Mouse (Mus musculus) ES-E14 (cell line): Measurements from ENCODE around the gene S100a14. TPM values are rescaled to one million over a fixed set of nuclear protein-coding genes. Genes with fewer than 3 reads are reported as not detected.

Experiments
- DNase-seq: peaks from one replicate; pipeline ENCODE4 v3.0.0-alpha.2; 2013; ENCODE audit warnings: low read depth, low spot score
- H3K27ac ChIP-seq: 2 replicates; pipeline ENCODE4 v1.5.1; 2012; ENCODE audit warnings: low read depth, mild to moderate bottlenecking, low read length, moderate library complexity, mixed read lengths; ENCODE audit not compliant: poor library complexity, insufficient read depth, severe bottlenecking
- H3K36me3 ChIP-seq: 2 replicates; pipeline ENCODE4 v1.6.1; 2012; ENCODE audit warnings: mild to moderate bottlenecking, low read length, moderate library complexity, mixed read lengths; ENCODE audit not compliant: control insufficient read depth, poor library complexity, insufficient read depth, severe bottlenecking
- H3K4me1 ChIP-seq, 2 experiments: fragments of 150-350 bp in 1 of 2; sonication (generic) in 1 of 2; 2 replicates each; pipeline ENCODE4 v1.6.1; 2012; ENCODE audit warnings: low read length in 2 of 2, mild to moderate bottlenecking in 1 of 2, mixed read lengths in 1 of 2; ENCODE audit not compliant: control insufficient read depth in 2 of 2, insufficient read depth in 2 of 2, poor library complexity in 1 of 2
- H3K4me3 ChIP-seq, 2 experiments: fragments of 150-350 bp in 1 of 2; sonication (generic) in 1 of 2; 2 replicates each; pipeline ENCODE4 v1.5.1; 2012; ENCODE audit warnings: low read length in 2 of 2, low read depth in 1 of 2, mild to moderate bottlenecking in 1 of 2, mixed read lengths in 1 of 2; ENCODE audit not compliant: insufficient read depth in 1 of 2, poor library complexity in 1 of 2, severe bottlenecking in 1 of 2
- H3K9ac ChIP-seq: 2 replicates; pipeline ENCODE4 v1.6.1; 2012; ENCODE audit warnings: low read depth, mild to moderate bottlenecking, low read length, mixed read lengths; ENCODE audit not compliant: poor library complexity, insufficient read depth, severe bottlenecking
- H3K9me3 ChIP-seq: fragments of 150-350 bp; sonication (generic); 2 replicates; pipeline ENCODE4 v1.6.1; 2012; ENCODE audit warnings: low read depth, mild to moderate bottlenecking, low read length; ENCODE audit not compliant: control insufficient read depth, insufficient read depth
- CHD2 ChIP-seq: IDR thresholded peaks from 2 replicates; pipeline ENCODE4 v1.6.1; 2014; ENCODE audit warnings: mild to moderate bottlenecking, low read depth, low read length, inconsistent platforms
- HCFC1 ChIP-seq: IDR thresholded peaks from 2 replicates; pipeline ENCODE4 v1.6.1; 2012; ENCODE audit warnings: low read length, inconsistent platforms, borderline replicate concordance; ENCODE audit not compliant: insufficient read depth
- MAFK ChIP-seq: IDR thresholded peaks from 2 replicates; pipeline ENCODE4 v1.6.1; 2014; ENCODE audit warnings: mild to moderate bottlenecking, low read depth, low read length, inconsistent platforms; ENCODE audit not compliant: insufficient read depth
- ZC3H11A ChIP-seq: IDR thresholded peaks from 2 replicates; pipeline ENCODE4 v1.6.1; 2012; ENCODE audit warnings: low read depth, mild to moderate bottlenecking, inconsistent platforms, low read length, borderline replicate concordance
- ZNF384 ChIP-seq: IDR thresholded peaks from 2 replicates; pipeline ENCODE4 v1.6.1; 2012; ENCODE audit warnings: low read depth, low read length, inconsistent platforms
- in situ Hi-C, 2 experiments: fragments of 600-800 bp; cut with MboI; formaldehyde crosslinking; loops; one replicate each; pipeline ENCODE4 v1.15.1; 2025; ENCODE audit warnings: low sequenced_read_pairs in 2 of 2, inconsistent platforms in 1 of 2; ENCODE audit not compliant: unreplicated experiment in 2 of 2
- total RNA-seq: library from RNA; depleted of rRNA; stranded (reverse); fragments of 300-350 nt; gene quantifications from 2 replicates; pipeline ENCODE4 v1.2.3, GENCODE M21; 2012

S100a14 gene
- total RNA-seq, 1 experiment: 0.54 TPM

DNA sequence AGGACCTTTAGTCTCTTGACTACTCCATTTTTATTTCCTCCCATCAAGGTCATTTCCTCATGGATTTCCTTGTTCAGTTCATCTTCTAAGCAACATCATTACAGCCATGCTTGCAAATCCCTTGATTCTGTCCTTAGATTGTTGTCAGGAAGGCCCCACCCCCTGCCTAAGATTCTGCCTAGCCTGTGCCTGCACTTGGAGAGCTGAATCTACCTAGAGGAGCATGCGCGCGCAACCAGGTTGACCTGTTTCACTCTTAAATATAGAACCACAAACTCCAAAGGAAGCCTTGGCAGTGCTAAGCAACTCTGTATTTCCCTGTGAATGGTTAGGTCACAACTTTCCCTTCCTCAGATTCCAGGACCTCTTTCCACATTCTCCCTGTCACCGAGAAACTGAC is 8.9 kb upstream of the S100a14 start:
- no peak overlapping the region for H3K27ac ChIP-seq
- no peak for DNase-seq
- H3K36me3 ChIP-seq: no peaks in the 10 kb centered on the region; the same call in 1 of the 2 replicates
- peaks cover 0 to 25% of the 10 kb centered on the region in 2 experiments; a peak in 2 of 4 replicates for H3K4me1 ChIP-seq
- TF ChIP-seq MAFK (no peak), ZNF384 (no peak), HCFC1 (no peak), ZC3H11A (no peak), CHD2 (no peak)
- in situ Hi-C loops: no loop called here
- H3K9me3 ChIP-seq: no peaks in the 10 kb centered on the region
- H3K4me3 ChIP-seq: no peak overlapping the region
- H3K9ac ChIP-seq: no peak overlapping the region

DNA sequence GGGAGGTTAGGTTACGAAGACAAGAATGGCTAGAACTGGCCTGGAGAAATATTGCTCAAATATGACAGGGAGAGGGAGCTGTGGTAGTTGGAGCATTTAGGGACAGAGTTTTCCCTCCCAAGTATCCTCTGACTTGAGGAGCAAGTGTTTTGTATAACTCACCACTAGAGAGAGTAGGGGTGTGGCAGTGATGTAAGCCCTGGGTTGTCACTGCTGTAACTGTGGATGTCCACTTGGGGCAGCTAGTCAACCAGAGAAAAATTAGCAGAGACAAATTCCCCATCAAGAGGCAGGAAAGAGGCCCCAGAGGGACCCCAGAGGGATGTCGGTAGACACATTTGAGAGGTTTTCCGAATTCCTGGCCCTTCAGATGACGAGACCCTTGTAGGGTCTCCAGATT is 1.2 kb upstream of the S100a14 start:
- H3K36me3 ChIP-seq: no peaks in the 10 kb centered on the region
- no peak overlapping the region for H3K9ac ChIP-seq
- DNase-seq: peak; percentile 67
- TF ChIP-seq MAFK (no peak), ZC3H11A (peak; percentile 66), CHD2 (no peak), HCFC1 (no peak; the same call in 1 of the 2 replicates), ZNF384 (no peak)
- peaks cover 0 to 5% of the 10 kb centered on the region in 2 experiments; a peak in 2 of 4 replicates for H3K4me1 ChIP-seq
- in situ Hi-C loops: no loop called here
- no peak overlapping the region for H3K4me3 ChIP-seq
- H3K9me3 ChIP-seq: no peaks in the 10 kb centered on the region
- no peak overlapping the region for H3K27ac ChIP-seq

DNA sequence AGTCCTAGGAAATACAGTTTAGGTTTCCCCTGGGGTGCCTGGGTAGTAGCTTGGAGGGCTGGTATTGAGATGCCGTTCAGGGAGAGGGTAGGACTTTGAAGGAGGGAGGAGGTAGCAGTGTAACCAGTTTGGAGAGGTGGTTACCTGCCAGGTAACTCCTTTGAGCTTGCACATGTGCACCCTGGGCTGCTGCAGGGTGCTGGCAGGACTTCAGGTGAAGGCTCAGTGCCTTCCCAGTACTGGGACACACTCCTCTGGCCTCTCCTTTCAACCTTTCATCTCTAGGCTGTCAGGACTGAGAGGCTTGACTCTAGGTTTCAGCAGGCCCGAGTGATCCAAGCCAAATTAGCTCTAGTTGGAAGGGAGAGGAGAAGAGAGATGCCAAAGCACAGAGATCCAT is 580 bp upstream of the S100a14 start:
- H3K27ac ChIP-seq: no peak overlapping the region
- in situ Hi-C loops: no loop called here
- no peaks in the 10 kb centered on the region for H3K9me3 ChIP-seq
- no peaks in the 10 kb centered on the region for H3K36me3 ChIP-seq
- peaks cover 0 to 5% of the 10 kb centered on the region in 2 experiments; a peak in 2 of 4 replicates for H3K4me1 ChIP-seq
- no peak for DNase-seq
- H3K9ac ChIP-seq: no peak overlapping the region
- no peak overlapping the region for H3K4me3 ChIP-seq
- TF ChIP-seq HCFC1 (no peak), ZC3H11A (no peak), CHD2 (no peak), ZNF384 (no peak), MAFK (no peak)

DNA sequence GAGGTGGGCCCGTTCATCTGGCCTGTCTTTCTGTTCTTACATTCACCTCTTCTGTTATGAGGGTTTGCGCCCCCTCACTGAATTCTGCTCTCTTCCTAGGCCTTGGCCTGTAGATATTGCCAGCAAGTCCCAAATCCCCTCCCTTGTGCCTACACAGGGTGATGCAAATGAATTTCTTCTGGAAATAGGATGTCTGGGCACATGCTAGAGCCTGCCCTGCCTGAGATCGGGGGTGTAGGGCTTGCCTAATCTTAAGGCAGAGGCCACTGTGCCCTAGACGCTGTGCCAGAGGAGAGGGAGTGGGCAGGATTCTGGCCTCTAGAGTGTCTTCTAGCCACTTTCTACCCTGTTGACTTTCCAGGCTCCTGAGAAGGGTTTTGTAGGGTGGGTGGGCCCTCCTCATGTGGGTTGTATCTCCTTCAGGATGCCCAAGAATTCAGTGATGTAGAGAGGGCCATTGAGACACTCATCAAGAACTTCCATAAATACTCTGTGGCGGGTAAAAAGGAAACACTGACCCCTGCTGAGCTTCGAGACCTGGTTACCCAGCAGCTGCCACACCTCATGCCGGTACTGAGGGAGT is 726 bp downstream of the S100a14 start:
- Histone ChIP-seq H3K27ac (no peak overlapping the region), H3K36me3 (no peaks in the 10 kb centered on the region), H3K9ac (no peak overlapping the region), H3K9me3 (no peaks in the 10 kb centered on the region), H3K4me3 (no peak overlapping the region), H3K4me1 (peaks cover 0 to 5% of the 10 kb centered on the region in 2 experiments; a peak in 2 of 4 replicates)
- in situ Hi-C loops: no loop called here
- no peak for TF ChIP-seq CHD2
- no peak for TF ChIP-seq HCFC1
- no peak for TF ChIP-seq MAFK
- TF ChIP-seq ZNF384: no peak
- DNase-seq: no peak

DNA sequence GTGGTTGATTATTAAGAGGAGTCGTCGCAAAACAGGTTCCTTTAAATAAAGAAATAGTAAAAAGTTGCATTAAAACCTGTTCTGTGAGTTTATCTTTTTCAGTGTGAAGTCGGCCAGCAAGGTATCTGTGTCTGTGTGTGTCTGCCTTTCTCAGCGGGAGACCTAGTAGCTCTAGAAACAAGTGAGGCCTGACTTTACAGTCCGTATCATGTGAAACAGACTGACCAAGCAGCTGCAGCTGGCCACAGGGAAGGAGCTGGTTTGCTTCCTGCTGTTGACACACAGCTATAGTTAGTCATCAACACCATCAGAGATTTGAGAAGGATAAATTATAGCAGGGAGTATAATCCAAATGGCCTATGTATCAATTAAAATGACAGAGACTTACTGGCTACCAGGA is 5.1 kb downstream of the S100a14 start:
- Histone ChIP-seq H3K4me1 (peaks cover 0 to 1% of the 10 kb centered on the region in 2 experiments; a peak in 2 of 4 replicates), H3K27ac (no peak overlapping the region), H3K4me3 (no peak overlapping the region), H3K9me3 (no peaks in the 10 kb centered on the region), H3K9ac (no peak overlapping the region), H3K36me3 (no peaks in the 10 kb centered on the region)
- no peak for DNase-seq
- TF ChIP-seq CHD2 (no peak), HCFC1 (no peak), ZC3H11A (no peak), MAFK (no peak), ZNF384 (no peak)
- in situ Hi-C loops: no loop called here
